Mouse (Mus musculus) ovary, postnatal 10 days (tissue): ENCODE measurements around the gene Col18a1.

ENCODE experiments used
- DNase-seq: peaks from one replicate; pipeline ENCODE4 v3.0.0; 2022; ENCODE audit warnings: low spot score

The Col18a1 gene

DNA sequence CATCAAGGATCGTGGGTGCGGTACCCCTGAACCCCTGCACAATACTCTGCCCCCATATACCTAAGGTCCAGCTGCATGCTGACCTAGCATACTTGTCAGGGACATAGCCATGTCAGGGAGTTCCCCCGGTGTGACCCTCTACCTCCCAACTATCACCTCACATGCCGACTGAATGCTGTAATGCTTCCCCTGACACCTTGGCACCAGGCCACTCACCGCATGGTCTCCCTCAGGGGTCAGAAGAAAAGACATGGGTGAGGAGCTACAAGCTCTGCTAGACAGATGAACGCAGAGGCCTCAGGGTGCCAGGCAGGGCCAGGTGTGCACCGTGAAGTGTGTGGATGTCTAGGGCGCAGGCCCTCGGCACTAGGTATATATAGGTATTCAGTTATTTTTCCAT lies 56.3 kb downstream of the Col18a1 start:
- DNase-seq: no peak

GRCm38 (mm10) chr10:77108106-77108505 lies 58.2 kb downstream of the Col18a1 start:
- no peak for DNase-seq

- no peak for DNase-seq
Measured at GRCm38 (mm10) chr10:77104327-77104726, 62.0 kb downstream of the Col18a1 start.

DNA sequence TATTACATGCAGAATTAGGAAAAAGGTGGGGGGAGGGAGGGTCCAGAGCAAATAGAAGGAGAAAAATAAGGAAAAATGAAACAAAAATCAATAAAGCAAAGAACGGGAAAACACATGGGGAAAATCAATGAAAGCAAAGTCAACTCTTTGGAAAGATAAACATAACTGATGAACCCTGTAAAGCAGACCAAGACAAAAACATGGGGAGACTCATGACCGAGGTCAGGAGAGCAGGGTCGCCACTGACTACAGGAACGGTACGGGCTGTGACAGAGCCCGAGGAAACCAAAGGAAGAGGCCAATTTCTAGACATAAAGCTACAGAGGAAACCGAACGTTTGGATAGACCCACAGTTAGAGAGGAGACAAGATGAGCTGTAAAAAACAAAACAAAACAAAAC lies 62.7 kb downstream of the Col18a1 start:
- DNase-seq: no peak

GRCm38 (mm10) chr10:77099777-77100176 lies 66.6 kb downstream of the Col18a1 start:
- no peak for DNase-seq

- no peak for DNase-seq
Measured at GRCm38 (mm10) chr10:77098619-77099018, 67.7 kb downstream of the Col18a1 start.

- DNase-seq: no peak
Measured at GRCm38 (mm10) chr10:77097890-77098200, 68.5 kb downstream of the Col18a1 start.

GRCm38 (mm10) chr10:77097006-77097889 lies 69.1 kb downstream of the Col18a1 start:
- DNase-seq: no peak

GRCm38 (mm10) chr10:77095666-77096065 lies 70.7 kb downstream of the Col18a1 start:
- DNase-seq: no peak

GRCm38 (mm10) chr10:77093817-77094216 lies 72.5 kb downstream of the Col18a1 start:
- DNase-seq: no peak

GRCm38 (mm10) chr10:77091538-77092097 lies 74.7 kb downstream of the Col18a1 start:
- DNase-seq: no peak

DNA sequence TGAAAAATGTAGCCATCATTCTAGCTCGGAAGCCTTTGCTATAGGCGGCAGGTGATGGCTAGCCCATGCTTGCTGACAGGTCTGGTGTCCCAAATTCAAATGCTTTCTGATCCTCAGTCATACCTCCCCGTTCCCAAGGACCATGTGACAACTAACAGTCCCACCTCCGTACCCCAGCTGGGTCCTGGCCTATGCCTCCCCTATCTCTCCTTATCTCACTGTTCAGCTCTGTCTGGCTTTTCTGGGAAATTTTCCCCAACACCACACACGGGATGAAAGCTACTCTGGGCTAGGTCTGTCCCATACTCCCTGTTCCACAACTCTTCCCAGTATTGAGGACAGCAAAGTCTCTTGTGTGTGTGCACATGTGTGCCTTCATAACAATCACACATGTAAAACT lies 76.3 kb downstream of the Col18a1 start:
- no peak for DNase-seq

DNA sequence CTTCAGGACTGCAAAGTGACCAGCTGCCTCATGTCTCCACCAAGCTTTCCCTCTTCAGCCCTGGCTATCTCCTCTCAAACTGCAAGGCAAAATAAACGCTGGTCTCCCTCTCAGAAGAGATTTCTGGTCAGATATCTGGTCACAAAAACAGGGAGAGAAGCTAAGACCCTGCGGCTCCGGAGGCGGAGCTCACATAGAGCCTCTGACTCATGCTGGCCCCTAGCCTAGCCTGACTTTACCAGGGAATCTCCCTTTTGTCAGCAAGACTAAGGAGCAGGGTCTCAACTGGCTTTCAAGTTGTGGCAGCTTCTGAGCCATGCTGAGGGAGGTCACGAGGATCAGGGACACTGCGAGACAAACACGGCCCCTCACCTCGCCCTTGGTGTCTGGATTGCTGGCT lies 77.0 kb downstream of the Col18a1 start:
- peak; percentile 27 for DNase-seq

DNA sequence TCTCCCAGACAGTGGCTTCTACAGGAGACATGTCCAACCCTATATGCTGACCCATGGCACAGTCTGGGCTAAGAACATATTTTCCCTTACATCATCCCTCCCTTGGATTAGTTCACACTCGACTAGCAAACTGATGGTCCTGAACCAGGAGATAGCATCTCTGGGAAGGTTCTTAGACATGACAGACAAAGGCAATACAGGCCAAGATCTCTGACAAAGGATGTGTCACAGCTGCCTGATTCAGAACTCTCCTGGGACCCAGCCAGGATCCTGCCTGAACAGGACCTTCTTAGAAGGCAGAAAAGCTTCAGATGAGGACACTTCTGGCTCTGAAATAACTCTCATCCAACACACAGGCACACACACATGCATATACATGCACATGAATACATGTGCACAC lies 81.8 kb downstream of the Col18a1 start:
- DNase-seq: no peak

DNA sequence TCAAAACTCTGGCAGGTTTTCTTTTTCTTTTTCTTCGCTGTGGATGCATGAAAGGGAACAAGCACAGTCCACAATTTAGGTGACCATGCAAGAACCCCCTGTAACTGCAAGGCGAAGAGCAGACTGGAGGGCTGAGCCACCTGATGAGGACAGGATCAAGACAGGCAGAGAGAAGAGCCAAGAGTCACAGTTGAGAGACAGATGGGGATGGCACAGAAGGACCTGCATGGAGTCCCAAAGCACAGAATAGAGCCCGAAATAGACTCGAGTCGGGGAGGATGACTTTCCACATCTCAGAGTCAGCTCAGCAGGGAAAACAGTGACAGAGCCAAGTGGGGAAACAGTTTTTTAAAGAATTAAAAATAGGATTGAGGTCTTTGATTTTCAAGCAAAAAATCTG lies 83.4 kb downstream of the Col18a1 start:
- DNase-seq: no peak

GRCm38 (mm10) chr10:77082453-77082852 lies 83.9 kb downstream of the Col18a1 start:
- peak; percentile 64 for DNase-seq

- DNase-seq: no peak
Measured at GRCm38 (mm10) chr10:77078961-77079360, 87.4 kb downstream of the Col18a1 start.

- DNase-seq: no peak
Measured at GRCm38 (mm10) chr10:77078456-77078855, 87.9 kb downstream of the Col18a1 start.

DNA sequence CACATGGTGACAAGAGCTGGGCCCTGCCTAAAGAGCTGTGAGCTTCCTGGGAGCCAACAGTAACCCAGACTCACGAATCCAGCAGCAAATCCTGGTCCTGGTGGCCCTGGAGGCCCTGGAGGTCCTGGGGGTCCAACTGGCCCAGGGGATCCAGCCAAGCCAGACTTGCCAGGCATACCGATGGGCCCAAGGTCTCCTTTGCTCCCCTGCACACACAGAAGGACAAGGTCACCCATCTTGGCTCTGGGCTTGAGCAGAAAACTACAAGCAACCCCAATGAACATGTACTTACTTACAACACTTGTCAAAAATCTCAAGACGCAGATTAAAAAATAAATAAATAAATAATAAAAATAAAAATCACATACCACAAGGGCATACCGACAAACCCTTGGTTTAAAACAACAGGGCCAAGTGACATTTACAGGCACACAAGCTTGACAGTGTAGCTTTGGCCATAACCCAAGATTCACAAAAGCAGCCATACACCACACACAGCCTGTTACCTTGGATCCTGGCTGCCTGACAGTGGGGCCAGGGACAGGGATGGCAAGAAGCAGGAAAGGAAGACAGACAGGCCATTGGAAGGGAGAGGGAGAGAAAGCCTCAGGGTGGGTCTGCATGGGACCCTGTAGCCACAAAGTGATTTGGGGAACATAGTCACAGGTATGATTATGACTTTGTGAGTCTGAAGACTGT lies 91.9 kb downstream of the Col18a1 start:
- no peak for DNase-seq

DNA sequence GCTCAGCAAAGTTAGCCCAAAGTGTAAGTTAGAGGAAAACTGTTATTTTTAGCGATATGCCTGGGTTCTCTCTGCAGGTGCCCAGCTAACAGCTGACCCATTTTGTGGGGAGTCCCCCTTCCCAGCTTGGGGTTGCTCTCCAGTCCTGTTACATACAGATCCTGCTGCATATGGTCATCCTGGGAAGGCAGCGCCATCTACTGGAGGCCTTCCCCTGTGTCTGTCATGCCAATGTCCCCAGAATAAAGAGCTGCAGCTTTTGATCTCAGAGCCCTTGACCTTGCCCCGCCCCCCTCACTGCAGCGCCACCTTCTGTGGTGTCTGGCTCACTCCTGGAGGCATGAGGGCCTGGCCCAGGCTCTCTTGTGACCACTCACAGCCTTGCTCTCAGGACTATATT lies 96.3 kb downstream of the Col18a1 start:
- DNase-seq: no peak

- no peak for DNase-seq
Measured at GRCm38 (mm10) chr10:77068469-77068868, 97.9 kb downstream of the Col18a1 start.

DNA sequence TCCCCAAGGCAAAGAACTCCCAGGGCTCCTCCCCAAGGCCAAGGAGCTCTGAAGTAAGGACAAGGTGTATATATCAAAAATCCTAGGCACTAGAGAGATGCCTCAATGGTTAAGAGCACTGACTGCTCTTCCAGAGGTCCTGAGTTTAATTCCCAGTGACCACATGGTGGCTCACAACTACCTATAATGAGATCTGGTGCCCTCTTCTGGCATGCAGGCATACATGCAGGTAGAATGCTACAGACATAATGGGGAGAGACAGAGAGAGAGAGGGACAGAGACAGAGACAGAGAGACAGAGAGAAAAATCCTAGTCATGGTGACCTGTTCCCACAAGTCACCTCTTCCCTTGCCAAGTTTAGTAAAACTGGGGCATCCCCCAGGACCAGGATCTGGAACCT lies 101.7 kb downstream of the Col18a1 start:
- no peak for DNase-seq

- no peak for DNase-seq
Measured at GRCm38 (mm10) chr10:77064239-77064638, 102.1 kb downstream of the Col18a1 start.
